Mouse (Mus musculus): ENCODE data around the gene Fkbp6.
A peak's percentile ranks its signal among the peaks of the same experiment; 100 is the strongest.

Fkbp6 gene

DNA sequence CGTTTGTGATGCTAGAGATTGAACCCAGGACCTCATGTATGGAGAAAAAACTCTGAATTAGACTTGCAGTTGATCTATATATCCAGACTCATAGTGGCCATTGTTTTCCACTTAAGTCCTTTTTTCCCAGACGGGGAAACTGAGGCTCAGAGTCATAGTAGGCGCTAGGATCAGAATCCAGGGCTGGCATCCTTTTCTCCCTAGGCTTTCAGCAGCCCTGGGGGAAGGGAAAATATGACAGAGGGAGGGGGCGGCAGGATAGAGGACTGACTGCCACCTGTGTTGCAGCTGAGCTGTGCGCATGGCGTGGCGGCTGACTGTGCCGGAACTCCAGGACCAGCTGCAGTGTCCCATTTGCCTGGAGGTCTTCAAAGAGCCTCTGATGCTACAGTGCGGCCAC is 3.2 kb upstream of the Fkbp6 start, which contains the start of gene Trim50:
Trim50 (plus strand) TSS at position 301 of the 400 bp plus-strand sequence.
- no peak for DNase-seq (ENCODE audit: low spot score)

DNA sequence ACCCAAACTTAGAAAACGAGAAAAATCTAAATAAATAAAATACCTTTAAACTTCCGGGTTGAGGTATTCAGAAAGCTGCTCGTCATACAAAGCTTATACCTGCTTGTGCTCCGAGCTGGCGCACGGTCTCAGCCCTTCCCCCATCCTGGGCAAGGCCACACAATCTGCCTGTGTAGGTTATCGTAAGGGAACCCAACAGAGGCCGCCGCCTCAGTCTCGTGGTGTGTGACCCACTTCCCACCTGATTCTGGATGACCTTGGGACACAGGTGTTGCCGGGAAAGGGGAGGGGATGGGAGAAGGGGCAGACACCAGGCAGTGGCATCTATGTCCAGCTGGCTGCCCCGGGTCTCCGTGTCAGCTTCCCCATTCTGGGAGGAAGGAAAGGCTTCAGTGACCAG is 1.8 kb upstream of the Fkbp6 start:
- DNase-seq (ENCODE audit: low spot score): no peak

DNA sequence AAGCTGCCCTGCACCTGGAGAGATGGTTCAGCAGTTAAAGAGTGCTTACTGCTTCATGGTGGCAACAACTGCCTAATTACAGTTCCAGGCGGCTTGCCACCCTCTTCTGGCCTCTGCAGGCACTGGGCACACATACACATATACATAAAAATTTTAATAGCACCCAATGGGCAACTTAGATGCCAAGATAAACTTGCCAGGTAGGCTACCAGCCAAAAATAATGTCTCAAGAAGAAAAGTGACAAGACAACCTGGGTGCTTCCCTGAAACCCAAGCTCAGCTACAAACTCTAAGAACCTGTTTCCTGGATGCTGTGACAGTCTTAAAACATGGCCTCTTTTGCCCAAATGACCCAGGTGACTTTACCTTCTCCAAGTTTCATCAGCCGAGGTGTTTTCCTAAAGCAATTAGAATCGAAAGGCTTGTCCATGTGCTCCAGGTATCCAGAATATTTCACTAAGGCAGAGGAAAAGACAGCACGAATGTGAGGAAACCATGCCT is 2.3 kb downstream of the Fkbp6 start:
- no peak for DNase-seq (ENCODE audit: low spot score)

DNA sequence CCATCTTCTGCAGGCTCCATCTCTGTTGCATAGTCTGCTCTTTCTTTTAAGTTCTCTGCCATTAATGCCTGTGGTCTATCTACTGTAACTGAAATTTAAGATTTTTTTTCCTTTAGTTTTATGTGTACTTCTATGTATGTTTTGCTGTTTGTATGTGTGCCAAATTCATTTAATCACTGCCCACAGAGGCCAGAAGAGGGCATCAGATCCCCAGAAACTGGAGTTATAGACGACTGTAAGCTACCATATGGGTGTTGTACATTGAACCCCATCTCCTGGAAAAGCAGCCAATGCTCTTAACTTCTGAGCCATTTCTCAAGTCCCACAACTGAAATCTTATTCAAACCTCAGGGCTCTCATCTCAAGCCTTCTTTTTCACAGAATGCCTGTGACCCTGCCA is 3.4 kb downstream of the Fkbp6 start:
- DNase-seq (ENCODE audit: low spot score): no peak

DNA sequence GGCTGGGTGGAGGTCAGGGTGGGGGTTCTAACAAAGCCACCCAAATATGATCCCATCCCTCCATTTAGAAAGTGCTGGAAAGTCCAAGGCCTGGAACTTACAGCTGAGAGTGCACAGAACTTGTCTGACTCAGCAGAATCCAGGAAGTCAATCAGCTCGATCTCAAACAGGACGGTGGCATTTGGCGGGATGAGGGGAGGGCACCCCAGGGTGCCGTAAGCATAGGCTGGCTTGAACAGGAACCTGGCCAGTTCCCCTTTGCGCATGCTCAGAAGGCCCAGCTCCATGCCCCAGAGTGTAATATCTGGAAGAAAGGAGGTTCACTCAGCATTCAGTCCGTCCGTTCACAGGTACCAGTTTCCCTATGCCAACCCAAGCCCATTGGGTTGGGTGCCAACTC is 3.9 kb downstream of the Fkbp6 start:
- DNase-seq (ENCODE audit: low spot score): no peak

DNA sequence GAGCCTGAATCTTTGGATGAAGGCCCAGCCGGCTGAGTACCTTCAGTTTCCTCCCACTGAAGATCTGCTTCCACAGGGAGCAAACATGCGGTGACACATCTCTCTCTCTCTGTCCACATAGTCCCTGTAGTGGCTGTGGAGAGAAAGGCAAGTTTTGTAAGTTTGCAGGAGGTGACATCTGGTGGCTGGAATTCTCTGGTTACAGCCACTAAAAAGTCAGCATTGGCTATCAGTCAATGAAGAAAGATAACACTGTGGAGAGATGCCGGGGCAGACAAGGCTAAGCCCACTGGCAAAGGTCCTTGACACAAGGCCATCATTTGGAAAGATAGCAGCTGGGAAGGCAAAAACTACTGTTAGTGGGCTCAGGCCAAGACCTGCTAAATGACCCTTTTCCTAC is 12.3 kb downstream of the Fkbp6 start:
- DNase-seq (ENCODE audit: low spot score): no peak

DNA sequence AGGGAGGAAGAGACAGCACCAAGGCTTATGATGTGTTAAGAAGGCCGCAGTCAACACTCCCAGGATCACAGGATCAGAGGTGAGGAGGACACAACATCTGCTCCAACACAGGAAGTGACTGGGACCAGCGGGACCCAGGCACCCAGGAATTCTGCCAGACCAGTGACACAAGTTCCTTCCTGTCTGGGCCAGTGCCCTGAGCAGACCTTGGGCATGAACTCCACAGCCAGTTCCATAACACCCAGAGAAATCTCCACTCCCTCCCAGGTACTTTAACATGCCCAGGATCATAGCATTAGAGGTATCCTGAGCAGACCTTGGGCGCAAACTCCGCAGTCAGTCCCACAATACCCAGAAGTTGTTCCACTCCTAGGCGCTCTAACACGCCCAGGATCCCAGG is 18.7 kb downstream of the Fkbp6 start:
- no peak for DNase-seq (ENCODE audit: low spot score)

DNA sequence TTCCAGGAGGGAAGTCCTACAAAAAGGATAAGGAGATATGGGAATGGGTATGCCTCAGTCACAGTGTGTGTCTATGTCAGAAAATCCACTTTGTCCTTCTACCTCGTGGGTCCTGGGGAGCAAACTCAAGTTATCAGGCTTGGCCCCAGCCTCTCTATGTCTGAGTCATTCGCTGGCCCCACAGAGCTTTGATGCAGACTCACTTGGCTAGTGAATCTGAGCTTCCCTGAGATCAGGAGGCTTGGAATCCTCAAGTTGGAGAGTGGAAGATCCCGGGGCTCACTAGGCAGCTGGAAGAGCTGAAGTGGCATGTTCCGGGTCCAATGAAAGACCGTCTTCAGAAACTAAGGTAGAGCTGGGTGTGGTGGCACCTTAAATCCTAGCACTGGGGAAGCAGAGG is 19.6 kb downstream of the Fkbp6 start:
- DNase-seq (ENCODE audit: low spot score): no peak

DNA sequence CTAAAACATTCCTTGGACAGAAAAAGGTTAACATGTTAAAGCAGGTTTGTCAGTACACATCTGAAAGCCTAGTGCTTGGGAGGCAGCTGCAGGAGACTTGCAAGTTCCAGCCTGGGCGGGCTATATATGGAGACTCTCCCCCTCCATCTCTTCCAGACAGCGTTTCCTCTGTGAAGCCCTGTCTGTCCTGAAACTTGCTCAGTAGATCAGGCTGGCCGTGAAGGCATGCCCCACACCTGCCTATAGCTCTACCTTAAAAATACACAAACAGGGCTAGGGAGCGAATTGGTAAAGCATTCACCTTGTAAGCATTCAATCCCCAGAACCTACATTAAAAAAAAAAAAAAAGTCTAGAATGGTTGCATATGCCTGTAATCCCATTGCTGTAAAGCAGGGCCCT is 20.4 kb downstream of the Fkbp6 start:
- no peak for DNase-seq (ENCODE audit: low spot score)

DNA sequence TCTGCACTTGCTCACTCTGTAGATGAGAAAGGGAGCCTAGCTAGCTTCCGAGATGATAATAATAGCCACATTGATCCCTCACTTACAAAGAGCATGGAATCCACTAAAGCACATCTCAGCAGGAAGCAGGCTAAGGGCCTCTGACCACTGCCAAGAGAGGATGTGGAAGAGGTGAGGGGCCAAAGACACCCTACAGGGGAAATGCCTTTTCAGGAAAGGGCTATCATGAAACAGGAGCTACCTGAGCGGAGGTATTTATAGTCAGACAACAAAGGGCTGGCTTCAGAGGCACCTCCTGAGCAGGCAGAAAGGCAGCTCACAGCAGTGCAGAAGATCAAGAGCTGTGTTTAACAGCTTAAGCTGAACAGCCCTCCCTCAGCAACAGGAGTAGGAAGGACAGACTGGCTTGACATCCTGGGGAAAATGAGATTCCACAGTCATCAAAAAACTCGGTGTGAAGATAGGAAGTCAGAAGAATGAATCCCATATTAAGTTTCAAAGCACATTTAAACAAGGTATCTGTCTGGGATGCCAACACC is 23.7 kb downstream of the Fkbp6 start:
- no peak for DNase-seq (ENCODE audit: low spot score)

DNA sequence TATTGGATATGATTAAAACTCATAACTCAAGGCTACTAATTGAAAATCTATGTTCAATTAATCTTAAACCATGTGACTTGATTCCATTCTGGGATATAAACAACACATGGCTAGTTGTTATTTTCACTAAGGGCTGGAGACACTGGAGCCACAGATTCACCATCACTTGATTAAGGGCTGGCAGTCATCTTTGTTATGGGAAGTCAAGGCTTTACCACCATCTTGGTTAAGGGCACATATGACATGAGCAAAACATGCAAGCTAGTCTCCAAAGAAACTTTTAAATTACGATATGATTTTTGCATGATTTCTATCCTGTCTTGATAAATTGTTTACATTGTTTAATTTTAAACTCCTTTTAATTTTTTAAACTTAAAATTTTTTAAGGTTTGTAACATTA is 27.6 kb downstream of the Fkbp6 start:
- no peak for DNase-seq (ENCODE audit: low spot score)

DNA sequence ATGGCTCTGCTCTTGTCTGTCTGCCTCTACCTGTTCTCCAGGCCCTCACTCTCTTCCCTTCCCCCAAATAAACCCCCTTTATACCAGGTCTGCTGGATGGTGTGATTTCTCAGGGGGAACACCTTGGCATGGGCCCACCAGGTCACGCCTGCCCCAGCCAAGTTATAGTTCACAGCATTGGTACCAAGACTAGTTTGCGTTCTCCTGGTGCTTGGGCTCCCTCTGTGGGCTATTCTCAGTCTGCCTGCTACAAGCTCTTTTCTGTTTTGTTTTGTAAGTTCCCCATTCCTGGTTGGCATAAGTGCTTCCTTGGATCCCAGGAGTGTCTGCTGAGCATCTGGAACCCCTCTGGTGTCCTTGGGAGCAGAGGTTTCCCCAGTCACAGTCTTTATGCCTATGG is 30.0 kb downstream of the Fkbp6 start:
- DNase-seq (ENCODE audit: low spot score): no peak

DNA sequence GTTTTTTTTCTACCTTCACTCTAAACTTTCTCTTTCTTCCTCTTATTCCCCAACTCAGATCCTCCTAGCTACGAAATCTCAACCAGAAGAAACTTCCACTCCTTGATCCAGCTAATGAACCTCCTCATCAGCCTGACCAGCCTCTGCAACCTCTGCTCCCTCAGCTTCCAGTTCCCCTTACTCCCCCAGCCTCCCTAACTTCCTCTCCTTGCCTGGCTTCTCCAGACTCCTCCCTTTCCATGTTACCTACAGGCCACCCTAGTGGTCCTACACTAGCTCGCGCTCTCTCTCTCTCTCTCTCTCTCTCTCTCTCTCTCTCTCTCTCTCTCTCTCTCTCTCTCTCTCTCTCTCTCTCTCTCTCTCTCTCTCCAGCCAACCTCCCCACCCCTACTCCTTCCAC is 33.7 kb downstream of the Fkbp6 start:
- no peak for DNase-seq (ENCODE audit: low spot score)

DNA sequence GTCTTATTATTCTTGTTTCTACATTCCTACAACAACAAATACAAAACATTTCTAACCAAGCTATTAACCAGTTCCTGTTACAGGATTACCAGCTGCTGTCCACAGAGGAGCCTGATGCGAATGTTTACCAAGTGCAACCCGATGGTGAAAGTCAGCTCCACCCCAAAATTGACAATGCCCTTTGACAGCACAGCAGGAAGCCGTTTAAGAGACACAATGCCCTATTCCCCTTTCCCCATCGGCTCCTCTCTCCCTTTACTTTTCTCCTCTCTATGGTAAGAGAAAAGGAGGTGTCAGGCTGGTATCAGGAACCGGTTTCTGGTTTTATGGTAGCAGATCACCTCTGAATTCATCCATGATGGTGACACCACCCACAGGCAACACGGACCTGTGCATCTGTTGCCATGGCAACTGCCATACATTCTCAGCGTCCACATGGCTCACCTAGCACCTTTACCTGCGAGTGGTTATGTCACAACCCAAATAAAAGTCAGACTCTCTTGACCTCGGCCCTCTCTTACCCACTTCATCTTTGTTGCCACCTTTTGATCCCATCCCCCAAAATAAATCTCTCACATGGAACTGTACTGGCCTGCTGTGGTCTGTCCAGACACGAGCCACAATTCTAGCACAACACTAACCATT is 43.4 kb downstream of the Fkbp6 start:
- DNase-seq (ENCODE audit: low spot score): no peak

DNA sequence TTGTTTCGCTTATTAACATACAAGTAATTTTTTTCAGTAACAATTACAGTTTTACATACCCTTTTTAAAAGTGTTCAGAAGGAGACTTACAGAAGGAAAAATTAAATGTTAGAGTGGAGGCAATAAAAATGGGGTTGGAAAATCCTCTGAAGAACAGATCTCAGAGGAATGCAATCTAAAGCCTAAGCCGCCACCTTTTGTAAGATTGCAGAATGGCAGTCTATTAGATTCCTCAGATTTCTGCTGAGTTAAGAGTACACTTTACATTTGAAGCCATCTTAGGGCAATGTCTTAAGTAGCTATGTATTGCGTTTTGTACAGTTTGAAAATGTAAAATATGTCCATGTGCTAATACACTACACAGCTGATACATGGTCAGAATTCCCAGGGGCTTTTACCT is 47.4 kb downstream of the Fkbp6 start:
- no peak for DNase-seq (ENCODE audit: low spot score)

DNA sequence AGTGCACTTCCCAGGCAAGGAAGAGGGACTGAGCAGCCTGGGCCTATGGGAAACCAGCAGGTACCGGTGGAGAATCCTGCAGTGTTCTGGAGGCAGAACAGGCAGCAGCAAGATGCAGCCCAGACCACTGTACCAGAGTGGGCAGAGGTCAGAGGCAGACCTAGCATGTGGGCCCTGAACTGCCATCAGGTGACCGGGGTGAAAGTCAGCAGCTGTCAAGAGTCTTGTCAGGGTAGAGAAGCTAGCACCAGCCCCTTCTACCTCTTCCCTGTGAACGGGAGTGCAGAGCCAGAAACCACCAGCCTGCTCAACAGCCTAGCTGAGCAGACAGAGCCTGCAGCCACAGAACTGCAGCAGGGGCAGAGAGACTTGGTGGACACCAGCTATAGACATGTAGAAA is 47.9 kb downstream of the Fkbp6 start:
- no peak for DNase-seq (ENCODE audit: low spot score)

DNA sequence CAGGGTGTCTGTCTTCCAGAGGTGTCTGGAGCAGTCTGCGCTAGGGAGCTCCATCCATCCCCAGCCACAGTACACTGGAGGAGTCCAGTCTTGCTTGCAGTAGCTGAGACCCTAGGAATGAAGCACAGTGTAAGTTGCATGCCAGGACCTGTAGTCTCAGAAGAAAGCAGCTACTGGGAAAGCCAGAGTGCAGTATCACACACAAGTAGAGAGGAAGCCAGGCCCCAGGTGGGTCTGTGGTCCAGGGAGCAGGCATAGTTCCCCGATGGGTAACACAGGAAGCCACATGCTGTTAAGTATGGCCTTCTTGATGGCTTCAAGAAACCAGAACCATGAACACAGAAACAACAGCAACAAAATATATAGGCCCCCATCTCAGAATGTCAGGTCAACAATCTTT is 57.8 kb downstream of the Fkbp6 start:
- DNase-seq (ENCODE audit: low spot score): no peak

DNA sequence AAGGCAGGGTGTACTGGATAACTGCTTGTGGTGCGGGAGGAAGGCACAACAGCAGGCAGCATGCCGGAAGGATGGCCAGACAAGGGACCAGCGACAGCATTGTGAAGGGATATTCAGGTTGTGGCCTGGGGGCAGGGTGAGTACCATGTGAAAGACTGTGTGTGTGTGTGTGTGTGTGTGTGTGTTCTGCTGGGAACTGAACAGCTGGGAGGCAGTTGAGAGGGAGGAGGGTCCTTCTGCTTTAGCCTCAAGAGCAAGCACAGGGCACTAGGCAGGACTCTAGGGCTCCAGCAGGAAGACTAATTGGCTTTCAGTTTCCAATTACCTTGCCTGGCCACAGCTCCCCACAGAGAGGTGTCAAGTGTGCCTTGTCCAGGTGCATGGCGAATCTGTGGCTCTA is 58.7 kb downstream of the Fkbp6 start:
- DNase-seq (ENCODE audit: low spot score): no peak

DNA sequence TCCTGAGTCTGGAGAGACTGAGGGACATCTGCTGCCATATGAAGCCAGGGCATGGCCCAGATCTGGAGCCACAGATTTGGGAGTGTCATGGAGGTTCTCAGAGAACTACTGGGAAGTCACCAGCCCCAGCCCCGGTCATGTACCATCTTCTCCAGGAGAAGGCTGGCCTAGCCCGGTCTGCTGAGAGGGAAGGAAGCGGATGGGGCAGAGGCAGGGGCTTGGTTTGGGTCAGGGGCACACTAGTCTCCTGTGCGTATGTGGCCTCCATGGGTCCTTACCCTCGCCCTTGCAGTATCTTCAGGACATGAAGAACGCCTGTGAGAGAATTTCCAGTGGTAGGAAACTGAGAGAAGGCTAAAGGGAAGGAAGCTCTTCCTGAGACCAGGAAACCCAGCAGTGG is 59.1 kb downstream of the Fkbp6 start:
- no peak for DNase-seq (ENCODE audit: low spot score)

DNA sequence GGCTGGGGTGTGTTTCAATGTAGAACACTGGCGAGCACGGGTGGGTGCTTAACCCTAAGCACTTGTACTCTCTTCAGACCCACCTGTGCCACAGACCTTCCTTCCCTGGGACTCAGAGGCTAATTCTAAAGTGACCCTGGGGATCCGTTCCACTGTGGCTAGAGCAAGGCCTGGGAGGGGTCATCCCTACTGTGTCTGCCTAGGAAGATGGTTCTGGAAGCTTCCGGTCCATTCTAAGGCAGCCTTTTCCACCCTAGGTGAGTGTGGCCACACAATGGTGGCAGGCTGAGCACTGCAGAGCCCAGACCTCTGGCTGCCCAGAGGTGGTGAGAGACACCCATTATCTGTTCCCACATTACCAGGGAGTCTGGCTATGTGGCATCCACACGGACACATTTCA is 62.9 kb downstream of the Fkbp6 start:
- DNase-seq (ENCODE audit: low spot score): no peak

DNA sequence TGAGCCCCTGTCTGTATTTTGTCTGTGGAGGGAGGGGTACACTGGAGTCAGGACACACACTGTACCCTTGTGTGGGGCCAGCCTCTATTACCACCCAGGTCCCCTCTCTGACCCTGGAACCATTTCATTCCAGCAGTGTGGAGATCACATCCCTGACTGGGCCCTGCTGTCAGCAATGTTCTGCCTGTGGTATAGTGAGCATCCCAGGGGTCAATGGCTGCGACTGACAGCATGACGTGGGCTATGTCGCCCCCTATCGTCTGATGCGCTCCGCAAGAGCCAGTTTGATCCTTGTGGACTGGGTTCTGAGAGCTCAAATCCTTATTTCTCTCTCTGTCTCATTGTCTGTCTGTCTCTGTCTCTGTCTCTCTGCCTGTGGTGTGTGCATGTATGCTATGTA is 63.7 kb downstream of the Fkbp6 start:
- peak; percentile 39 for DNase-seq (ENCODE audit: low spot score)

DNA sequence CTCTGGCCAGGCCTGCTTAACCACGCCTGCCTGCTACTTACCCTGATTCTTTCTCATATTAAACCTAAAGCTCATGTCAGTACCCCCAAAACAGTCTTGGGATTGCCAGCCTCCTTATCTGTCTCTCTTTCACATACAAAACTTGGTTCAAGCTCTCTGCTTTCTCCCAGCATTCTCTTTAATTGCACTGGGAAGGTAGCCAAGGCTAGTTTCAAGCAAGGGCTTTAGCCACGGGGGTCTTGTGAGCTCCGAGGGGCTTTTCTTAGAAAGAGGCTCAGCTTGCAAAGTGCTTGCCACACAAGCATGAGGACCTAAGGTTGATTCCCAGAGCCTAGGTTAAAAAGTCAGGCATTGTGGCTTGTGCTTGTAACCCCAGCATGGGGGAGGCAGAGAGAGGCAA is 64.6 kb downstream of the Fkbp6 start:
- DNase-seq (ENCODE audit: low spot score): no peak

DNA sequence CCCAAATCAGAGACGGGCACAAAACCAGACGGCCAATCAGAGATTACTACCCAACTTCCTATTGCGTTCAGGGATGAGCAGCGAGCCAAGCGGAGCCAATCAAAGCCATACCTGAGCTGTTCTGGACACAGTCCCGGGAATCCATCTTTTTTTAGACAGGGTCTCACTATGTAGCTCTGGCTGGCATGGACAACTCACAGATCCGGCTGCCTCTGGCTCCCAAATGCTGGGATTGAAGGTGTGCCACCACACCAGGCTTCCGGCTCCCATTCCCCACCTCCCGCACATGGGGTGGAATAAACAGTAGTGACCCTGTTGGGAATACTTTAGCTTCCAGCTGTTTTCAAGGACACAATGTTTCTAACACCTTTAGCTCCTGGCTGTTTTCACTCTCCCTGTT is 69.6 kb downstream of the Fkbp6 start:
- peak; percentile 60 for DNase-seq (ENCODE audit: low spot score)

DNA sequence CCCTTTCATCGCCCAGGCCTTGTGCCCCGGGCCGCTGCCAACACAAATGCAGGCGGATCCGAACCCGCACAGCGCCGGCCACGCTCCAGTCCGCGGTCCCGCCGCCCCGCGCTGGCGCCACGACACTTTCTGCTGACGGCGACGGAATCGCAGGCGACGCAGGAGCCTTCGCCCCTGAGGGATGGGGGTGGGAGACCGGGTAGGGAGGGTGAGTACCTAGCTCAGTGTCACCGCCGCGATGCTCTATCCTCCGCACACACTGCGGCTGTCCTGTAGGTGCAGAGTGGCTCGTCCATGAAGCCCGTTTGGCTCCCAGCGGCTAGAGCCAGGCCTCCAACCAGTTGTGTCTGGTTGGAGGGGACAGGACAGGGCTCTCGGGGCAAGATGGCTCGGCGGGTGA is 73.2 kb downstream of the Fkbp6 start:
- no peak for DNase-seq (ENCODE audit: low spot score)

All from testis, postnatal 14 days (tissue).